Mouse (Mus musculus) kidney, adult 18-20 months (tissue): ENCODE data around the gene Gm20388.

ENCODE experiments used
- DNase-seq: peaks from one replicate; pipeline ENCODE4 v3.0.0; 2021

Gene Gm20388

DNA sequence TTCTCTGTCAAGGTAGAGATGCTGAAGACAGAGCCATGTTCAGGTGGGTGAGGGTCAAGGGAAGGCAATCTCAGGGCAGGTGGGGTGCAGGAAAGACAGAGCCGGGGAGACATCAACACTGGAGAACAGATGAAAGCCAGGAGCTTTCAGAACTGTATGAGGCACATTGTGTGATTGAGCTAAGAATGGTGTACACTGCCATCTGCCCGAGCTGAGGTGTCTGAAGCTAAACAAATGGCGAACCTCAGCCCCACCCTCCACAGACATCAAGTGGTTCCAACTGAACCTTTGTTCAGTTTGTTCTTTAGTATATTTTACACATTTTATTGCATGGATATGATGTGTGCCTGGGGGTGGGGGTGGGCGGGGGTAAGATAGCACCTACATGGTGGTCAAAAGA, 3829.6 kb downstream of the Gm20388 start:
- DNase-seq = no peak

DNA sequence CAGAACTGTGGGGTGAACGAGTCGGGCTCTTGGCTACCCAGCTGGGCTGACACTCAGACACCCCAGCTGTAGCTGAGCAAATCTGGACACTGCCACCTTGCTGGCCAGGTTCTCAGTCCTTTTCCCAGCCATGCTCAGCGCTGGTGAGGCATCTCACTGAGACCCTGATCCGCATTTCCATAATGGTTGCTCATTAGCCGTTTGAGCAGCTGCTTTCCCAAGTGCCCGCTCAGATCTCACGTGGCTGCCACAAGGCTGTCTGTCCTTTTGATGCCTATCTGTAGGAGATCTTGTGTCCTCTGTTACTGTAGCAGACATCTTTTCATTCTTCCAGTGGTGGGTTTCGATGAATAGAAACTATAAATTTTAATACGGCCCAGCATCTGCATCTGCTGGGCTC, 3830.6 kb downstream of the Gm20388 start:
- DNase-seq = no peak

DNA sequence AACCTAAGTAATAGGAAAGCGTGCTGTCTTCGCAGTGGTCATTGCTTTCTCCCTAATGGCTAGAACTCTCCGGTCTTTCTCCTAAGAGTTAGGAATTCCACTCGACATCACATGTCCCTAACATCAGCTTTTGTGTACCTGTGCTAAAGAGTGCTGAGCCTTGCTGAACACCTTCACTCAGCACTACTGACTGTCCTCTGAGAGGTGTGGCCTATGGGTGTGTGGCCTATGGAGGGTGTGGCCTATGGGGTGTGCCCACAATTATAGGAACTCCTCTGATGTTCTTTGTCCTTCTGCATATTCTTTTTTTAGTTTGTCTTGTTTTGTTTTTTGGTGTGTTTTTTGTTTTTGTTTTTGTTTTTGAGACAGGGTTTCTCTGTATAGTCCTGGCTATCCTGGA, 3835.8 kb downstream of the Gm20388 start:
- DNase-seq = no peak

DNA sequence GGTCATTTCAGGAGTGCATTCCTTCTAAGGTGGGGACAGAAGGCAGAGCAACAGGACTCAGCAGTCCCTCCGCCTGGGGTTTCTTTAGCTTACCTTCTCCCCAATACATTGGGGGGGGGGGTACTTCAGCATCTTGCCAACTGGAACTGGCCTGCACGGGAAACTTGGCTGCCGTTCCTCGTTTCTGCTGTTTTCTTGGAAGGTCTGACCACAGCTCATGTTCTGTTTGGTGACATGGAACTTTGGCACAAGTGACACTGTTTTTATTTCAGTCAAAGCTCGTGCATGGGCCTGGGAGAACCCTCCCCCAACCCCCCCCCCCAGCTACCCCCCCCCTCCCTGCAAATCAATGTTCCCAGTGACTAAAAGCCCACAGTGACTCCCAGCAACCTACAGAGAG, 3837.1 kb downstream of the Gm20388 start:
- DNase-seq = no peak

DNA sequence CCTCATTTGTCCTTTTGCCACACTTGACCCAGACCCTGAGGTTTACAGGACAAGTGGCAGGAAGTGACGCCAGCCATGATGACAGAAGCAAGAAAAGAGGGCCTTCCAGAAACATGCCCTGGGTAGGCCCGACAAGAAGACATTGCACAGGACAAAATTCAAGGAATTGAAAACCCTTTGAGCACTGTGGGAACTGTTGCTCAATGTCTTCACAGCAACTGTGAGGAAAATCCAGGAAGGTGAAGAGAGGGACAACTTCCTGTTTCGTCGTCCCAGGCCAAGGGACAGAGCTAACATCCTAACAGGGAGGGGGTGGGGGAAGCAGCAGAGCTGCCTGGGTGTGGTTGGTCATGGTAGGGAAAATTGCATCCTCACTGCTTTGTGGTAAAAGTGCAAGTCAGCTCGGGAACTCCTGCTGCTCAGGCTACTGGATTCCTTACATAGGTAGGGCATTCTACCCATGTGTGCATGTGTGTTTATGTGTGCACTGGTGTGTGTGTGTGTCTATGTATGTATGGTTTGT, 3839.6 kb downstream of the Gm20388 start:
- no peak for DNase-seq

DNA sequence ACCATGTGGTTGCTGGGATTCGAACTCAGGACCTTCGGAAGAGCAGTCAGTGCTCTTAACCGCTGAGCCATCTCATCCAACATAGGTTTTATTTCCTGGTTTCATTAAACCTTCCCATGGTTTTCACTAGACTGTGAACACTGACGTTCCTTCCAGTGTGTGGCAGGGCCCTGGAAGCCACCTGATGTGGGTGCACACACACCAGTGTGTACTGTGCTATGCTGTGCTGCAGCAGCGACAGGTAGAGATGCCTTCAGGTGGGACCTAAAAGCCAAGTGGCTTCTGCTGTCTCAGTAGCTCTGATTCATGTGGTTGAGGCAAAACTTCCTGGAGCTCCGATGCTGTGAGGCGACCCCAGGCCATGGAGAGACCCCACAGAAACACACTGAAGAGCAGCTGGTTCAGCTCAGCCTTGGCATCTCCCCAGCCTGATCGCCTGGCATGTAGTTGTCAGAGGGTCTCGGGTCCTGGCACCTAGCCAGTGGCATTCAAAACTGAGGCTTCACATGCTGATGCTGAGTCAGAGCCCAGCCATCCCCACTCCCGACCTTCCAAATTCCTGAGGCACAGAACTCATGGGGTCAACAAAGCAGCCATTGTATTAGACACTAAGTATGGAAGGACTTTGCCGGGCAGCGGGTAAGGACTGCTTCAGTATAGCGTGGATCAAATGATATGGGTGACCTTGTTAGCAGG, 3842.3 kb downstream of the Gm20388 start:
- DNase-seq = no peak

DNA sequence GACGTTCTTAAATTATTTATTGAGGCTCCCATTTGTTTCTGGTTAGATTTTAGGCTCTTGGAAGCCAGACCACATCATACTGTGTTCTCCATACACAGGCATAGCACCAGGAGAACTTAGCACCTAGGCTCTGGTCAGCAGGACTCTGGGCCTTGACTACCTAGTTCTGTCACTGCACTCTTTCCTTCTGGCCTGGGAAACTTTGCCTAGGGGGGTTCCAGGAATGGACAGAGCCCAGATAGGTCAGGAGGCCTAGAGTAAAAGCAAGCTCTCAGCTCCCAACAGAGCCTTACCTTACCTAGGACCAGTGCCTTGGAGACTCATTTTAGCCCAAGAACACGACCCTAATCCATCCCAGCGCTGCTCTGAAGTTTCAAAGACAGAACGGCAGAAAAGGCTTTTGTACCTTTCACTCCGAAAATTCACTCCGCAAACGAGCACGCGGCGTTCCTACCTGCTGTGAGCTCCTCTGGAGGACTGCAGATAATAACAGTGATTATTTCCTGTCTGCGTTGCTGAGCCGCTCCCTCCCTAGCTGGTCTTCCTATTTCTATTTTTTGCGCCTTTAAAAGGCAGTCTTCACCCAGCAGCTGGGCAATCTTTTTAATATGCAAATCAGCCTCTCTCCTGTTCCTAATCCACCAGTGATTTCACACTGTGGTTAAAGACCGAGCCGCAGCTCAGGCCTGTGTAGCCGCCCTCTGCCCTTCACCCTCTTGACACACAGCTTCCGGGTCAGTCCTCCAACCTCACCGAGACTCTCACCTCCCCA, 3843.1 kb downstream of the Gm20388 start:
- DNase-seq = no peak

DNA sequence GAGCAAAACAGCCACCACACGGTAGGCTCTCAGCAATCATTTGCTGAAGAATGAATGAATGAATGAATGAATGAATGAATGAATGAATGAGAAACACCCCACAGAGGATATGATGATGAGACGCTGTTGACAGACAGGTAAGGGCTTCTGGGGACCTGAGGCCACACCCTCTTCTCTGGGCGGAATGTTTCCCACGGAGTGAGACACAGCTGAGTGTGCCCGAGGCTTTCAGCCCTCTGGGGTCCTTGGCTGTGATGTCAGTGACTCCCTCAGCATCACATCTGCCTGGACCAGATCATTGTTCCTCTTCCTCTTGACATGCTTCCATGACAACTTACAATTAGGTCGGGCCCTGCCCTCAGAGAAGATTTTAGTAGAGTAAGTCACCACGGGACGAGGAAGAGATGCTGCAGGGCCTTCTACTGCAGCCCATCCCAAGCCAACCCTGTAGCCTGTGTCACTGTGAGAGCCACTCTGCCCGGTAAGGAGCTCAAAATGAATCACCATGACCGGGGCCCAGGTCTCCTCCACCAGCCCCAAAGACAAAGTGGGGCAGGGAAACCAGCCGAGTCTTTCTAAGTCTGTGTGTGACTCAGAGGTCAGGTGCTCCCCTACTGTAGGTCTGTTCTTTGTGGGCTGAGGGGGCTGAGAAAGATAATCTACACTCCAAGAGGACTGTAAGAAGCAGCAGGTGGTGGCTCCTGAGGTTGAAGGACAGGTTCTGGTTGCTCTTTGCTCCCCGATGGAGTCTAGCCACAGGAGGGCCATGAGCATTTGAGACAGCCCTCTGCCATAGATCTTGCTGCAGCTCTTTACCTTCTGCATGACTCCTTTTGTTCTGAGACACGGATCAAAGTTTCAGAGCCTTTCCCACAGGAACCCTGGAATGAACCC, 3844.1 kb downstream of the Gm20388 start:
- no peak for DNase-seq

DNA sequence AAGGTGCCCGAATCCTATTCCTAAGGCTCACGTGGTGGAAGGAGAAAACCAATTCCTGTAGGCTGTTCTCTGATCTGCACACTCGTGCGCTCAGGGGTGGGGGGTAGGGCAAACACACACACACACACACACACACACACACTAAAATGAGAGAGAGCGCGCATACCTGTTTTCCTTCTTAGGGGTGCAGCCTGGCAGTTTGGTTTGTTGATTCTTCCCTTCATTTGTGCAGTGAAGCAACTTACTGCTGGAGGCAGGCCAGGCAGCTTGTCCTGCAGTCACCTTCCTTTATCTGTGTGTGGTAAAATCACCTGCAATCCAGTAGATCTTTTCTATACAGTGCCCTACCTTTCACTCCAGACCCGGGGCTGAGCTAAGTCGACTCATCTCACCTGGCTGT, 3846.3 kb downstream of the Gm20388 start:
- DNase-seq = peak; percentile 7

DNA sequence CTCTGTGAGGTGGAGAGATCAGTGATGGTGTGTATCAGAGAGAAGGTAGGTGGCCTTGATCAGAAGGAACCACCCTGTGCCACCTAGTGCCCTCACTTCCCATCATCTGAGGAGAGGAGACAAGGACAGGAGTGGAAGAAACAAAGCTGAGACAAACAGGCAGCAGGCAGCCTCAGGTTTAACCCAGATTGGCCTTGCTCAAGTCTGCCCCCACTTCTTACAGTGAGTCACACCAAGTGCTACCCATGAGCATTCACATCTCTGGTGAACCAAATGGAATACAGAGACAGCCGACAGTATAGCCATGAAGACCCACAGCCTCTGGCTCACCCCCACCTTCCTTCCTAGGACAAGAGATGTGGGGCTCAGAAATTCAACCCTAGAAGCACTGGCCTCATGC, 3848.3 kb downstream of the Gm20388 start:
- no peak for DNase-seq

DNA sequence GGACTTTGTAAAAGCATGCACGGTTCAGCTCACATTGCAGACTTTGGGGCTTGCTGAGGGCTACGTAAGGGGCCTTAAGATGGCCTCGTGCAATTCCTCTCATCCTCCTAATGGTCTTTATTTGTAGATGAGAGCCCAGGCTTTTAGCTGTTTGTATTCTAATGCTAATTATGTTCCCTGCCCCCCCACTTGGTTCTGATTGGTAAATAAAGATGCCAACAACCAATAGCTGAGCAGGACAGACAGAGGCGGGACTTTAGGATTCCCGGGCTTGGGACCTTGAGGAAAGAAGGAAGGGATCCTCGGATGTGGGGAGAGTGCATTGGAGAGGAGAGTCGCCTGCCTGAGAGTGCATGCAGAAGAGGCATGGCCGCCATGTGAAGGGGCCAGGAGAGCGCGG, 3849.3 kb downstream of the Gm20388 start:
- DNase-seq = no peak

DNA sequence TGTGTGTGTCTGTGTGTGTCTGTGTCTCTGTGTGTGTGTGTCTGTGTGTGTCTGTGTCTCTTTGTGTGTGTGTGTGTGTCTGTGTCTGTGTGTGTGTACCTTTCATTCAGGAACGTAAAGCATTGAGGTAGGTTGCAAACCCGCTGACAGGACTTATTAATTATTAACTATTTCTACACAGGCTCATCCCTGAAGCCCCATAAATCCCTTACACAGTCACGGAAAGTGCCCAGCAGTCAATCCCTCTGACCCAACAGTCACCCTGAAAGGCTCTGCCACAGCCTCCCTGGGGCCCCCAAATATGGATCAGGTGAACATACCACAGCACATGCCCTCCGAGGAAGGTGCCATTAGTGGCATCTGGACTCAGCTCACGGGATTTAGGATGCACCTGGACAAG, 3849.9 kb downstream of the Gm20388 start:
- DNase-seq = no peak

DNA sequence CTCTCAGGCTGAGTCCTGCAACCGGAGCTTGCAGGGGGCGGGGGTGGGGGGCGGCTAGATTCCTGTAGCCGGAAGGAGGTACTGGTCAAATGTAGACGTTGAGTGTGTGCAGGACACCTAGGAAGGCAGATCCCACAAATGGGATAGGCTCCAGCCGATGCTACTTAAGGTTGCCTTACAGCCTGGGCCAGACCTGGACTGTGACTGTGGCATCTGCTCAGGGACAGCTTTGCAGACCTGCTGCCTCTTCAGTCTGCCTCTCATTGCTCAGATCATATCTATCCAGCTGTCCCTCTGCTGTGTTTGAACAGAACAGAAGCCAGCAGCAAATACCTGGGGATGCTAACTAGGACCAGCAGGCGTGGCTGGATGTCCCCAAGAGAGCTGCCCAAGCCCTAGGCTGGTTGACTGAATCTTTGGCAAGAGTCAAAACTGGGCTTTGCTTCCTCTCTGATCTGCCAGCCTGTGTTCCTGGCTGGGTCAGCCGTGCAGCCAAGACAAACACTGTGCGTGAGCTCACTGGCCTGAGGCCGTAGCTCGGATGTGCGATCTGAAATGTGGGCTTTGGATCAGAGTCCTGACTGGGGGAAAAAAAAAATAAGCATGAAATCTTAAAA, 3850.7 kb downstream of the Gm20388 start:
- DNase-seq = peak; percentile 17

DNA sequence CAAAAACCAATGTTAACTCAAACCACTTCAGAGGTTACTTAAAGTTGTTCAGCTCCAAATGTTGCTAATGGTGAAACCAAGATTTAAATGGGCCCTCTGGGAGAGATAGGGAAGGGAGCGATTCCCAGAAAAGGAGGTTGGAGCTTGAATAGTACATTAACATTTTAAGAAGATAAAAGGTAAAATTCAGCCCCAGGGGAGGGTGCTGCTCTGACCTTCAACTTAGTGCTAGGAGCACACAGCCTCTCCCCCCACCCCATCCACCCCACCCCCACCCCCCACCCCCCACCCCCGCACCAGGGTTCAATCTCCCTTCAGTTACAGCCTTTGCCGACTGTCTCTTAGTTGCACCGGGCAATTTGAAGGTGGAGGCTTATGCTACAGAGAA, 3851.2 kb downstream of the Gm20388 start:
- no peak for DNase-seq

DNA sequence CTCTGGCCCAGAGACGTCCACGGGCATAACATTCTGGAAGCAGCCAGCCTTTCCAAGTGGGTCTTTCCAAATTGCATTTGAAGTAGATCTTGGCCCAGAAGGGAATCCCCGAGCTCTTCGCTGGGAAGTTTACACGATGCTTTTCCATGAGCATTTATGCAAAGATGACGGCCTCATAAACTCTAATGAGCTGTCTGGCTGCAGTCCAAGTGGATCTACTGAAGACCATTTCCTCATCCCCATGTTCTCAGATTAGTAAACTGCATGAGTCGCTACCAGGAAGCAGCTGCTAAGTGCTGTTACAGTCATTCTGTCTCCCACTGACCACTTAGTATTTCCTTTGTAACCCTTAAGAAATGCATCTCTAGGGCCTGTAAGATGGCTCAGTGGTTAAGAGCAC, 3852.7 kb downstream of the Gm20388 start:
- DNase-seq = no peak

DNA sequence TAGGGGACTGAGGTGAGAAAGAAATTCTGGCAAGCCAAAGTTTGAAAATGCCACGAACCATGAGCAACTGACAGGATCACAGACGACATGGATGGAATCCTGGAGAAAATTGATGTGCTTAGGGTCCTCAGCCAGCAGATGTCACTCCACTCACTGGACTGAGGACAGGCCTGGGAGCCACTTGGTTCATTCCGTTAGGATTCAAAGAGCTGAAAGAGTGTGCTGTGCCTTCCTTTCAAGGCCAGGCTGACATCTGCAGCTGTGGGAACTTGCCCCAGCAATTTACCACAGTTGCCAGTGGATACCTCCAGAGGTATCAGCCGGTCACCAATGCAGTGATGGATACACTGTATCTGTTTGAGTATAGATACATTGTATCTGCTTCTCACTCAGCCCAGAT, 3854.0 kb downstream of the Gm20388 start:
- DNase-seq = no peak

DNA sequence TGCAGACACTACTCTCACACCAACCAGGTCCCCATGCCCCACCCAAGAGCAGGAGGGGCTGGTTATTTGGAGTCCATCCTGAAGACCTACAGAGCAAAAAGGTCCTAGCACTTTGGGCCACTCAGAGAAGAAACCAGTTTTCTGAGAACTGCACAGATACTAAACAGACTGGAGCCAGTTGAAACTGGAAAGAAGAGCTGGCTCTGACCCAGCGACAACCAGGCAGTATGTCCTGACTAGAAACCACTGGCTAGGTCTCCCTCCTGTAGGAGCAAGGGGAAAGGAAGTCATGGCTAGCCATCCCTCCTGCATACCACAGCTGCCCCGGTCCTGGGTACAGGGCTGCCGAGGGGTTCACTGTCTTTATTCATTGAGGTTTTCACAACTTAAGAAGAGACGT, 3855.9 kb downstream of the Gm20388 start:
- DNase-seq = no peak

DNA sequence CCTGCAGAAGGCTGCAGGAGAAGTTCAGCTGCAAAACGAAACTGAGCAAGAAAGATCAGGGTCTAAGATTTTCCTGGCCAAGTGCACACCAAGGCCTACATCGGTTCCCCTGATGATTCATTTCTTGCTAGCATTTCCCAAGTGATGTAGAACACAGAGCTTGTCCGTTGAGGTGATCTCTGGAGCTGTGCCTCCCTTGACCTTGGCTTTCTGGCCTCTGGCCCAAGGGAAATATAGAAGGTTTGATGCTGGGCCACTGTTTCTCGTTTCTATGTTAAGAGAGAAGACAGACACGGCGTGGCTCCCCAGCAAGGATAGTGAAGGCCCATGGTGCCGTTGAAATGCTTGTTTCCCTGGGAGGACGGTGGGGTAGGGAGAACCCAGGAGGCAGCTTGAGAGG, 3857.2 kb downstream of the Gm20388 start:
- no peak for DNase-seq

DNA sequence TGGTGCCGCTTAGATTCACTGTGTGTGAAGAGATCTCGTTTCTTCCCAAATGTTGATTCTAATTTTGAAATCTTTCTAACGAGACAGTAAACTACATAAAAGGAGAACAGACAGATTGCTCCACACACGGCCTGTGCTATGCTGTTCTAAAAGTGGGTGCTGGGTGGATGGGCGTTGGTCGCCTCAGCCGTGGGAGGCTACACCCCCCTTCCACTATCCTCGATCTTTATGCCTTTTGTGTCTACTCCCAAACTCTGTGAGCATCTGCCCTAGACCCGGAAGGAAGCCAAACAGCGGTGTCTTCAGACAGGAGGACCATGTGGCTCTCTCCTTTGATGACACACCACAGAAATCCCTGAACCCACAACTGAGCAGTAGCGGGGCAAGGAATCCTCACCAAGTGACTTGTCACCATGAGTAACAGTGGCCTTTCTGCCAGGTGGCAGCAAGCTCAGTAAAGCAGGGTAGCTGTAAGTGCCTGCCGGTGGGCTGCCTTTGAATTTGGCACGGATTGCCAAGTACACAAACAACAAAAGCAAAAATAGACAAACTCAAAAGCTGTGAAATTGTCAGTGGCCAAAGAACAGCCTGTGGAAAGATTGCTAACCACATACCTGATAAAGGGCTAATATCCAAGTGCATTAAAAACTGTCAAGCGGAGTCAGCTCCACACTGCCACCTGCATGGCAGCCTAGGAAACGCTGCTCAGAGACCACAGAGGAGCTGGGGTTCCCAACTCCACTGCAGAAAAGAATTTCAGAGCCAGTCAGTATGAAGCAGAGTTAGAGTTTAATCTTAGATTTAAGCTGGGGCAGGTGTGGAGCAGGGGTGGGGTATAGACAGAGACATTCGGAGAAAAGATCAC, 3858.1 kb downstream of the Gm20388 start:
- DNase-seq = peak; percentile 54

DNA sequence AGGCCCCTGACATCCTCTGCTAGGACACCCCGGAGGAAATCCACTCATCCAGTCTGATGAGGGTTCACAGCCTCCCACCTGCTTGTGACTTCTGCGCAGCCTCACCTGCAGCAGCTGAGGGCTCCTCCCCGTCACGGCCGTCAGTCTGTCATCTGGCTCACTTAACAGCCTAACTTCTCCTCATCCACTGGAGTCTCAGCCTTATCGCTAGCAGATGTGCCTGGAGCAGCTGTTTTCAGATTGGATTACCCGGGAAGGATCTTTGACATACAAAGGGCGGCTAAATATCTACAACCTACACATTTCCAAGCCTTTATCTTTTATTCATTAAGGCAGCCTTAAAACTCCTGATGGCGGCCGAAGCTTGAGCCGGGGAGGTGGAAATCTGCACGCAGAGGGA, 3862.8 kb downstream of the Gm20388 start:
- no peak for DNase-seq

DNA sequence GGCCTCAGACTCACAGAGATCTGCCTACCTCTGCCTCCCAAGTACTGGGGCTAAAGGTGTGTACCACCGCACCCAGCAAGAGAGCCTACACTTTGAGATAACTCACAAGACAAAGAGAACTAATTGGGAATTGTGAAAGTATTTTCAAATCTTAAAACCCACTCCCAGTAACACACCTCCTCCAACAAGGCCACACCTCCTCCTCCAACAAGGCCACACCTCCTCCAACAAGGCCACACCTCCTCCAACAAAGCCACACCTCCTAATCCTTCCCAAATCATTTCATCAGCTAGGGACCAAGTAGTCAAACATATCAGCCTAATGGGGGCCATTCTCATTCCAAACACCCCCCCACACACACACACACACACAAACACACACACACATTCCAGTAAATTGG, 3863.8 kb downstream of the Gm20388 start:
- no peak for DNase-seq

DNA sequence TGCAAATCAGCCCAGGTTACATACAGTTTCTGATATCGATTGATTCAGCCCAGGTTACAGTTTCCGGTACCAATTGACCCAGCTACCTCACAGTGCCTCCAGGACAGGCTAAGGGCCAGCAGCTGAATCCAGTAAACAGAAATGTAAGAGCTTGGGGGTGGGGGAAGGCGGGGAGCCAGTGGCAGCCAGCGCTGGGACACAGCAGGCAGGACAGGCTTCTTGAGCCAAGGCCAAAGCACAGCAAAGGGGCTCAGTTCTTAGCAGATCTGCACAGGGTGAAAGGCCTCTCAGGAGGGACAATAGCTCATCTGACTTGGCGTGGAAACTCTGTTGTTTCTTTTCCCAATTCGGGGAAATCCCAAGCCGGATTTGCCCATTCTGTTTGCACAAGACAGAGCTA, 3866.7 kb downstream of the Gm20388 start:
- no peak for DNase-seq
